Mouse (Mus musculus) heart, embryonic 11.5 days (tissue): ENCODE results near the gene Emc10. TPM values are rescaled to one million over a fixed set of nuclear protein-coding genes. Genes with fewer than 3 reads are reported as not detected.

ENCODE experiments used
- ATAC-seq: fragments of 200-750 bp; cut with Nextera tagmentation; replicated peaks from 2 replicates; pipeline ENCODE4 v1.8.0; 2017; ENCODE audit warnings: moderate library complexity; ENCODE audit not compliant: insufficient number of reproducible peaks, low FRiP score, low TSS enrichment
- H3K27ac ChIP-seq: fragments of 300-500 bp; sonication (generic); 2 replicates; pipeline ENCODE4 v1.5.1; 2014; ENCODE audit warnings: mild to moderate bottlenecking, low read depth, low read length
- H3K27me3 ChIP-seq: fragments of 300-500 bp; sonication (generic); 2 replicates; pipeline ENCODE4 v1.6.1; 2014; ENCODE audit warnings: mild to moderate bottlenecking, low read length, mixed read lengths; ENCODE audit not compliant: control insufficient read depth, insufficient read depth
- H3K36me3 ChIP-seq: fragments of 300-500 bp; sonication (generic); 2 replicates; pipeline ENCODE4 v1.6.1; 2014; ENCODE audit warnings: mild to moderate bottlenecking, low read length, moderate library complexity, mixed read lengths; ENCODE audit not compliant: control insufficient read depth, insufficient read depth
- H3K4me1 ChIP-seq: fragments of 300-500 bp; sonication (generic); 2 replicates; pipeline ENCODE4 v1.6.1; 2014; ENCODE audit warnings: low read length; ENCODE audit not compliant: control insufficient read depth, insufficient read depth
- H3K4me2 ChIP-seq: fragments of 300-500 bp; sonication (generic); 2 replicates; pipeline ENCODE4 v1.6.1; 2014; ENCODE audit warnings: mild to moderate bottlenecking, moderate library complexity
- H3K4me3 ChIP-seq: fragments of 300-500 bp; sonication (generic); 2 replicates; pipeline ENCODE4 v1.5.1; 2014; ENCODE audit warnings: low read depth, low read length
- H3K9ac ChIP-seq: fragments of 300-500 bp; sonication (generic); 2 replicates; pipeline ENCODE4 v1.6.1; 2014; ENCODE audit warnings: mild to moderate bottlenecking, low read depth, low read length, moderate library complexity
- H3K9me3 ChIP-seq: fragments of 300-500 bp; sonication (generic); replicated peaks from 2 replicates; pipeline ENCODE4 v1.6.1; 2016; ENCODE audit warnings: low read length; ENCODE audit not compliant: control insufficient read depth
- WGBS: fragments of 180-500 bp; shearing (Covaris S2); extraction: QIAGEN DNeasy Blood & Tissue Kit; methylation state at CpG from one replicate; pipeline ENCODE4 v1.1.7; 2014; ENCODE audit not compliant: insufficient replicate concordance; 5-methylcytosine and 5-hydroxymethylcytosine counted together
- polyA plus RNA-seq: library from polyadenylated mRNA; unstranded; fragments of >200 nt; fragmentation: Nextera tagmentation; extraction: Ambion mirVana; gene quantifications from 2 replicates; pipeline ENCODE4 v1.2.1, GENCODE M21; 2014

The Emc10 gene
- 75.1 and 87.1 TPM in 2 replicates for polyA plus RNA-seq

GRCm38 (mm10) chr7:44495992-44496770 is at the start of gene Emc10, which contains the start of gene Fam71e1:
TSS of gene Emc10 (minus strand) at chr7:44496529.
TSS of gene Fam71e1 (plus strand) at chr7:44496581.
- H3K4me3 ChIP-seq: peak within 1 kb of the TSS; percentile 81
- H3K9ac ChIP-seq: peak within 1 kb of the TSS; percentile 96
- H3K27ac ChIP-seq: peak within 1 kb of the TSS; percentile 96
- under 1% methylated on average over 58 of the region's 58 CpGs for WGBS
- peaks cover 7% of the 10 kb centered on the region for H3K36me3 ChIP-seq
- peak; percentile 95 for ATAC-seq
- H3K27me3 ChIP-seq: peaks cover 10% of the 10 kb centered on the region
- H3K4me1 ChIP-seq: peaks cover 14% of the 10 kb centered on the region
- H3K4me2 ChIP-seq: peak within 1 kb of the TSS; percentile 93
- no peaks in the 10 kb centered on the region for H3K9me3 ChIP-seq

GRCm38 (mm10) chr7:44543071-44543470 is 46.7 kb upstream of the Emc10 start:
- H3K27me3 ChIP-seq: no peaks in the 10 kb centered on the region
- peaks cover 7% of the 10 kb centered on the region for H3K4me1 ChIP-seq
- H3K4me2 ChIP-seq: no peak overlapping the region
- no peak overlapping the region for H3K27ac ChIP-seq
- ATAC-seq: no peak
- no peak overlapping the region for H3K4me3 ChIP-seq
- peaks cover 36% of the 10 kb centered on the region for H3K36me3 ChIP-seq
- no peak overlapping the region for H3K9ac ChIP-seq
- 70% methylated on average over 12 of the region's 12 CpGs for WGBS
- H3K9me3 ChIP-seq: 0 out of 2 replicates have a peak, but pooled peaks cover 2% of the 10 kb centered on the region

GRCm38 (mm10) chr7:44542555-44542954 is 46.2 kb upstream of the Emc10 start:
- H3K27me3 ChIP-seq: no peaks in the 10 kb centered on the region

GRCm38 (mm10) chr7:44538756-44539624 is 42.7 kb upstream of the Emc10 start:
- Histone ChIP-seq H3K4me3 (no peak overlapping the region), H3K4me2 (no peak overlapping the region), H3K27ac (no peak overlapping the region), H3K27me3 (no peaks in the 10 kb centered on the region), H3K9ac (no peak overlapping the region), H3K9me3 (no peaks in the 10 kb centered on the region), H3K4me1 (no peaks in the 10 kb centered on the region), H3K36me3 (peaks cover 52% of the 10 kb centered on the region)
- WGBS: 93% methylated on average over 41 of the region's 41 CpGs
- no peak for ATAC-seq

More at GRCm38 (mm10) chr7:44542555-44542954, 46.2 kb upstream of the Emc10 start:
- H3K4me2 ChIP-seq: no peak overlapping the region
- 0 out of 2 replicates have a peak, but pooled peaks cover 2% of the 10 kb centered on the region for H3K9me3 ChIP-seq
- ATAC-seq: no peak
- H3K27ac ChIP-seq: no peak overlapping the region
- no peak overlapping the region for H3K4me3 ChIP-seq
- WGBS: 87% methylated on average over 11 of the region's 11 CpGs
- H3K9ac ChIP-seq: no peak overlapping the region
- H3K36me3 ChIP-seq: peaks cover 41% of the 10 kb centered on the region
- peaks cover 3% of the 10 kb centered on the region for H3K4me1 ChIP-seq

- no peak overlapping the region for H3K4me3 ChIP-seq
- no peaks in the 10 kb centered on the region for H3K27me3 ChIP-seq
- H3K4me1 ChIP-seq: no peaks in the 10 kb centered on the region
- H3K9me3 ChIP-seq: no peaks in the 10 kb centered on the region
- H3K9ac ChIP-seq: no peak overlapping the region
- no peak for ATAC-seq
- H3K36me3 ChIP-seq: peaks cover 62% of the 10 kb centered on the region
- no peak overlapping the region for H3K27ac ChIP-seq
- no peak overlapping the region for H3K4me2 ChIP-seq
- 91% methylated on average over 13 of the region's 13 CpGs for WGBS
Measured at GRCm38 (mm10) chr7:44537496-44537895, 41.2 kb upstream of the Emc10 start.

GRCm38 (mm10) chr7:44537009-44537408 is 40.7 kb upstream of the Emc10 start:
- no peak overlapping the region for H3K4me2 ChIP-seq
- no peaks in the 10 kb centered on the region for H3K9me3 ChIP-seq
- 81% methylated on average over 7 of the region's 7 CpGs for WGBS
- H3K27ac ChIP-seq: no peak overlapping the region
- no peak overlapping the region for H3K4me3 ChIP-seq
- ATAC-seq: no peak
- no peak overlapping the region for H3K9ac ChIP-seq
- H3K36me3 ChIP-seq: peaks cover 58% of the 10 kb centered on the region
- H3K27me3 ChIP-seq: no peaks in the 10 kb centered on the region
- H3K4me1 ChIP-seq: no peaks in the 10 kb centered on the region

- H3K36me3 ChIP-seq: peaks cover 54% of the 10 kb centered on the region
- ATAC-seq: no peak
- WGBS: 73% methylated on average over 6 of the region's 6 CpGs
- no peaks in the 10 kb centered on the region for H3K9me3 ChIP-seq
- H3K27me3 ChIP-seq: no peaks in the 10 kb centered on the region
- no peak overlapping the region for H3K9ac ChIP-seq
- no peaks in the 10 kb centered on the region for H3K4me1 ChIP-seq
- no peak overlapping the region for H3K4me2 ChIP-seq
- no peak overlapping the region for H3K27ac ChIP-seq
- no peak overlapping the region for H3K4me3 ChIP-seq
Measured at GRCm38 (mm10) chr7:44536590-44536968, 40.2 kb upstream of the Emc10 start.

GRCm38 (mm10) chr7:44535657-44536589 is 39.6 kb upstream of the Emc10 start:
- no peak overlapping the region for H3K9ac ChIP-seq
- ATAC-seq: no peak
- H3K27ac ChIP-seq: no peak overlapping the region
- H3K36me3 ChIP-seq: peaks cover 51% of the 10 kb centered on the region
- no peak overlapping the region for H3K4me2 ChIP-seq
- H3K9me3 ChIP-seq: no peaks in the 10 kb centered on the region
- no peak overlapping the region for H3K4me3 ChIP-seq
- no peaks in the 10 kb centered on the region for H3K4me1 ChIP-seq
- no peaks in the 10 kb centered on the region for H3K27me3 ChIP-seq
- WGBS: 88% methylated on average over 27 of the region's 27 CpGs
